Mouse (Mus musculus): ENCODE measurements at regions not wholly inside any gene's neighbourhood (a gene's known extent, or its start where the extent isn't known, plus 50 kb on each side); places are given as distances from the start of the nearest gene placed in this dataset.
A peak's percentile ranks its signal among the peaks of the same experiment; 100 is the strongest.

- no peak for DNase-seq (ENCODE audit: low read depth, low spot score)
Observed at GRCm38 (mm10) chr15:96880066-96880465, 175.7 kb downstream of the Slc38a4 start.

GRCm38 (mm10) chr15:96878796-96879195 is 177.0 kb downstream of the Slc38a4 start:
- DNase-seq (ENCODE audit: low read depth, low spot score), result no peak

GRCm38 (mm10) chr15:96877931-96878330 is 177.8 kb downstream of the Slc38a4 start:
- DNase-seq (ENCODE audit: low read depth, low spot score), result no peak

GRCm38 (mm10) chr15:96877271-96877670 is 177.7 kb upstream of the Slc38a2 start:
- DNase-seq (ENCODE audit: low read depth, low spot score), result no peak

GRCm38 (mm10) chr15:96874145-96874544 is 174.6 kb upstream of the Slc38a2 start:
- DNase-seq (ENCODE audit: low read depth, low spot score), result no peak

- no peak for DNase-seq (ENCODE audit: low read depth, low spot score)
Observed at GRCm38 (mm10) chr15:96873562-96873961, 174.0 kb upstream of the Slc38a2 start.

- DNase-seq (ENCODE audit: low read depth, low spot score), result no peak
Observed at GRCm38 (mm10) chr15:96873126-96873525, 173.6 kb upstream of the Slc38a2 start.

GRCm38 (mm10) chr15:96867701-96868100 is 168.2 kb upstream of the Slc38a2 start:
- DNase-seq (ENCODE audit: low read depth, low spot score), result no peak

GRCm38 (mm10) chr15:96865932-96866331 is 166.4 kb upstream of the Slc38a2 start:
- DNase-seq (ENCODE audit: low read depth, low spot score), result no peak

GRCm38 (mm10) chr15:96857709-96858108 is 158.2 kb upstream of the Slc38a2 start:
- DNase-seq (ENCODE audit: low read depth, low spot score), result no peak

- DNase-seq (ENCODE audit: low read depth, low spot score), result no peak
Observed at GRCm38 (mm10) chr15:96851970-96852768, 152.6 kb upstream of the Slc38a2 start.

- peak; percentile 31 for DNase-seq (ENCODE audit: low read depth, low spot score)
Observed at GRCm38 (mm10) chr15:96848150-96848549, 148.6 kb upstream of the Slc38a2 start.

GRCm38 (mm10) chr15:96845221-96845620 is 145.7 kb upstream of the Slc38a2 start:
- no peak for DNase-seq (ENCODE audit: low read depth, low spot score)

GRCm38 (mm10) chr15:96844290-96844689 is 144.8 kb upstream of the Slc38a2 start:
- no peak for DNase-seq (ENCODE audit: low read depth, low spot score)

- DNase-seq (ENCODE audit: low read depth, low spot score), result no peak
Observed at GRCm38 (mm10) chr15:96843589-96843988, 144.1 kb upstream of the Slc38a2 start.

GRCm38 (mm10) chr15:96842881-96843280 is 143.4 kb upstream of the Slc38a2 start:
- no peak for DNase-seq (ENCODE audit: low read depth, low spot score)

GRCm38 (mm10) chr15:96836670-96837069 is 137.1 kb upstream of the Slc38a2 start:
- DNase-seq (ENCODE audit: low read depth, low spot score), result no peak

- DNase-seq (ENCODE audit: low read depth, low spot score), result no peak
Observed at GRCm38 (mm10) chr15:96834862-96835261, 135.3 kb upstream of the Slc38a2 start.

- DNase-seq (ENCODE audit: low read depth, low spot score), result no peak
Observed at GRCm38 (mm10) chr15:96834162-96834843, 134.8 kb upstream of the Slc38a2 start.

- no peak for DNase-seq (ENCODE audit: low read depth, low spot score)
Observed at GRCm38 (mm10) chr15:96832389-96832788, 132.9 kb upstream of the Slc38a2 start.

- DNase-seq (ENCODE audit: low read depth, low spot score), result no peak
Observed at GRCm38 (mm10) chr15:96831256-96831655, 131.7 kb upstream of the Slc38a2 start.

GRCm38 (mm10) chr15:96830578-96830977 is 131.0 kb upstream of the Slc38a2 start:
- DNase-seq (ENCODE audit: low read depth, low spot score), result no peak

- no peak for DNase-seq (ENCODE audit: low read depth, low spot score)
Observed at GRCm38 (mm10) chr15:96829941-96830340, 130.4 kb upstream of the Slc38a2 start.
